Mouse (Mus musculus) thymus, adult 2 months (tissue): ENCODE data around the gene Ttc9b.

Experiments
- CTCF ChIP-seq: fragments of 200-500 bp; IDR thresholded peaks from 2 replicates; pipeline ENCODE4 v1.5.1; 2012; ENCODE audit warnings: mild to moderate bottlenecking, control low read depth, low read length, moderate library complexity, borderline replicate concordance; ENCODE audit not compliant: control insufficient read depth, poor library complexity, insufficient read depth; ENCODE audit errors: extremely low read depth
- POLR2A ChIP-seq: fragments of 200-500 bp; IDR thresholded peaks from 2 replicates; pipeline ENCODE4 v1.6.1; 2012; ENCODE audit warnings: mild to moderate bottlenecking, low read length, control low read depth, moderate library complexity; ENCODE audit not compliant: control insufficient read depth, poor library complexity, insufficient read depth; ENCODE audit errors: extremely low read depth

- TF ChIP-seq POLR2A (no peak), CTCF (no peak)
Observed at GRCm38 (mm10) chr7:27644471-27644870, 9.2 kb upstream of the Ttc9b start.
